Mouse (Mus musculus) adrenal gland, adult 18-20 months (tissue): Measurements from ENCODE around the gene Cdon. TPM values are rescaled to one million over a fixed set of nuclear protein-coding genes. Genes with fewer than 3 reads are reported as not detected.
"Not testable (repeated sequence)": the region's sequence is repeated elsewhere in the genome, so short reads cannot be mapped to it uniquely, and the experiment has no call there.

Source experiments
- DNase-seq, 2 experiments: peaks; one replicate each; pipeline ENCODE4 v3.0.0; 2021 to 2022; ENCODE audit warnings: low spot score in 2 of 2
- long read RNA-seq, 2 experiments: library from polyadenylated mRNA; stranded (forward); transcript quantifications; one replicate each; pipeline ENCODE4 v2.0.0; 2021
- total RNA-seq, 2 experiments: library from RNA; stranded (reverse); gene quantifications; 1 replicate in 1 of 2; 2 replicates in 1 of 2; pipeline ENCODE4 v1.2.3; 2021

Gene Cdon
- 10 to 100 TPM in 1 of 2 experiments, 1 to 10 TPM in 1; 7.7 to 12.2 TPM for total RNA-seq
- long read RNA-seq, experiment 1: 0 reads
- long read RNA-seq, experiment 2, partial matches to known transcripts: 1 of 1 reads
- long read RNA-seq, experiment 2, other reads (novel, unspliced or antisense): 0 of 1 reads

DNA sequence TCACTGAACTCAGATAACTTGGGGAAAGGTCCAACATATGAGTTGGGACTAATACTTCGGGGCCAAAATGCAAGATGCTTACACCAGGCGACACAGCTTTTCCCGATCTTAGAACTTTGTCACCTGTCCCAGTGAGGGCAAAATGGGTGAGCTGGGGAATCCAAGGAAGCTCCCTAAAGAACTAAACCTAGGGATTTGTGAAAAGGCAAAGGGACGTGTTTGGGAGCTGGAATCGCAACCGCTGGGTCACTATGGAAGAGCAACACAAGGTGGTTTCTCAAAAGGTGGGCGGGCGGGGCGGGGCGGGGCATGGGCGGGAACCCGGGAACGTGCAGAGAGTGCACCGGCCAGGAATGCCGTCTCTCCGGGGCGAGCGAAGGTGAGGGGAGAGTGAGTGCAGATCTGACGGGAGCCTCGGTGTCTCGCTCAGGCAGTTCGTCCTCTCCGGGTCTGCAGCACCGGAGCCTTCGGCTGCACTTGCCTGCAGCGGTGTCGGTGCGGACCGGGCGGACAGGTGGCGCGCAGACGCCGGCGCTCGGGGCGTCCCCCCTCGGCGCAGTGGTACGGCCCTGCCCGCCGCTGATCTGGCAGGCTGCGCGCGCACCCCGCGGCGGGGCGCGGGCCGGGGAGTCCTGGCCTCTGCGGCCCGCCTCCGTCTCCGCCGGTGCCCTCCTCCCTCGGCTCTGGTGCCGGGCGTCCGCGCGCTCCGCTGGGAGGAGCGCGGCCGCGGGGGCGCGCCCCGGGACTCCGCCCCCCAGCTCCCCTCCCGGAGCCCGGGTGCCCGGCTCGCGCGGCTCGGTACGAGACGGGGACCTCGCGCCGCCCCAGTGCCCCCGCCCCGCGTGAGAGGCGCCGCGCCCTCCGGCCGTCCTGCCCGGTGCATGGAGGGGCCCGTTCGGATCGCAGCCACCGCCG lies at the start of gene Cdon:
Cdon (plus strand) TSS at position 324 of the 915 bp plus-strand sequence.
- peak; percentile 89 for DNase-seq

- no peak for DNase-seq
Measured at GRCm38 (mm10) chr9:35372324-35373101, 48.4 kb upstream of the Cdon start.

GRCm38 (mm10) chr9:35377916-35378315 lies 43.0 kb upstream of the Cdon start:
- DNase-seq: no peak

DNA sequence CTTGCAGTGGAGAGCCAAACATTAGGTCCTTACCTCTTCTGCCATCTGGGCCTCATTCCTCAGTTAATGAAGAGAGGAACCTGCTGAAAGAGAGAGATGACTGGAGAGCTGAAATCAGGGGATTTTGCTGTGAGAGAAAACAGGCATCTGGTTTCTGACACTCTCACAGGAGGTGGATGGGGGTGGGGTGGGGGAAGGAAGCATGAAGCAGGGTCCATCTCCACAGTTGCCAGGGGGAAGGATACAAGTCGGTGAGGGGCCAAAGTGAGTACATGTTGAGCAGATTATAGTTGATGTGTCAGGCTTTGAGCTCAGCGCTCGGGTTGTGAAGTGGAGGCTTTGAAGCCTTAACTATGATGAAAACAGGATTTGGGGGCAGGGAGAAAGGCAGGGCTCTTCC lies 41.9 kb upstream of the Cdon start:
- no peak for DNase-seq

GRCm38 (mm10) chr9:35399896-35400295 lies 21.0 kb upstream of the Cdon start:
- no peak for DNase-seq

GRCm38 (mm10) chr9:35400398-35400797 lies 20.5 kb upstream of the Cdon start:
- DNase-seq: no peak

DNA sequence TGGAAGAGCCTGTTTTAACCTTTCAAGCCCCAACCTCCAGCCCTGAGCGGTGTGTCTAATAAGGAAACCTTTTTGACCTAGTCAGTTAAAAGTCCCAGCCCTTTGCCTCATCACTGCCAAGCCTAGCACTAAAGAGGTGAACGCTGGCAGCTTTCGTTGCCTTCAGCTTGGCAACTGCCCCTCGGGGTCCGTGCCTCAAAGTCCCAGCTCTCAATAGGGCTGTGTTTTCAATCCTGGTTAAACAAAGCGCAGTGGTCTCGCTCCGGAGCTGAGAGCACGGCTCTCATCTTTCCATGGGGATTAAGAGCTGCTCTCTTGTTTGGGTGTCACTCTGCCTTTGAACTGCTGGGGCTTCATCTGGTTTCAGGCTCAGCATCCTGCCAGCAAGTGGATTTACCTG lies 20.1 kb upstream of the Cdon start:
- no peak for DNase-seq

DNA sequence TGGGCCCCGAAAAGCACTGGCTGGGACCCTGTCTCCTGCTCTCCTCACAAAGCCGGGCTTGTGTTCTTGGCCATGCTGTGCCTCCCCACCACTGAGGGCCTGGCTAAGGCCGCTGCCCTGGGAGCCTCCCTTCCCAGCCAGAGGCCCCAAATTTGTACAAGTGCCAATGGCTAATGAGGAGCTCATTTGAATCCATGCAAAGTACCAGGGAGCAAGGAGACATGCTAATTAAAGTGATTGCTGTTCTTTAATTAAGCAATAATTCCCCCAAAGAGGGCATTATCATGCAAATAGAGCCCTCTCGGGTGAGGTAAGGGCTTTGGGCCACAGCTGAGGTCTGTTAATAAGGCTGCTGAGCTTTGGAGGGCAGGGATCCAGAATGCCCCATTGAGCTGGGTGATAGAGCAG lies 18.3 kb upstream of the Cdon start:
- no peak for DNase-seq

DNA sequence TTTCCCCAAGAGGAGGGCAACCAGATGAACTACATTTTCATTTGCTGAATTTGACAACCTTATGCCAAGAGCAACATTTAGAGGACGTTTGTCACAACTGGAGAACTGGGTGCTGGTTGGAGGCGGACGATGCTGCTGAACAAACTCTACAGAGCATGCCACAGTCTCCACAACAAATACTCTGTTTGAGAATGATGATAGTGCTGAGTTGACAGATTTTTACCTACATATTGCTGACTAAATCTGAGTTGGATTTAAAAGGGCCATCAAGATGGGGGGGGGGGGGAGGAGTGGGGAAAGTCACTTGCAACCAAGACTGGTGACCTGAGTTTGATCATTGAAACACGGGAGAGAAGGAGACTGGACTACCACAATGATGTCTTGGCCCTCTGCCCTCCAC lies 17.4 kb upstream of the Cdon start:
- DNase-seq: no peak

- no peak for DNase-seq
Measured at GRCm38 (mm10) chr9:35405038-35405905, 15.7 kb upstream of the Cdon start.

- DNase-seq: no peak
Measured at GRCm38 (mm10) chr9:35411225-35411965, 9.5 kb upstream of the Cdon start.

- no peak for DNase-seq
Measured at GRCm38 (mm10) chr9:35411975-35412374, 9.0 kb upstream of the Cdon start.

GRCm38 (mm10) chr9:35421730-35422235 lies 855 bp downstream of the Cdon start:
- DNase-seq: no peak

DNA sequence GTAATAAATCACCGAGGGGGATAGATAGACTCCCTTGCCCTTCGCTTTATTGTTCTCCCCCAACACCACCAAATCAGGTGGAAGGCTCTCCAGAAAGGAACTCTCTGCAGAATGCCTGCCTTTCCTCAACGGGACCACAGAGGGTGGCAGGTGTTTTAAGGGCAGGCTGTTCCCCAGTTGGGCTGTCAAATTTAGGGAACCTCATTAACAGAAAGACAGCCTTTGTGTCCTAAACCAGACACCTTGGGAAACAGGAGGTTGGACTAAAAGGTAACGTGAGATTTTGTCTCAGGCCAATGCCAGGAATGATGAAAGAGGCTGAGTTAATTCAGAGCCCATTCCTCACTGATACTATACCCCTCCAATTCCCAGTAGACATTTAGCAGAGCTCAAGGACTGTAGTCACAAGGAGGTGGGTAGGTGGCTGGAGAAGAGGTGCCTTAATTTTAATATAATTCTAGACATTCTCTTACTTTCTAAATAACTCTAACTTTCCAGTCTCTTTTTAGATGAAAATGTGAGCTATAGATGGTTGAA lies 1.5 kb downstream of the Cdon start:
- no peak for DNase-seq

- DNase-seq: no peak
Measured at GRCm38 (mm10) chr9:35423265-35423664, 2.3 kb downstream of the Cdon start.

DNA sequence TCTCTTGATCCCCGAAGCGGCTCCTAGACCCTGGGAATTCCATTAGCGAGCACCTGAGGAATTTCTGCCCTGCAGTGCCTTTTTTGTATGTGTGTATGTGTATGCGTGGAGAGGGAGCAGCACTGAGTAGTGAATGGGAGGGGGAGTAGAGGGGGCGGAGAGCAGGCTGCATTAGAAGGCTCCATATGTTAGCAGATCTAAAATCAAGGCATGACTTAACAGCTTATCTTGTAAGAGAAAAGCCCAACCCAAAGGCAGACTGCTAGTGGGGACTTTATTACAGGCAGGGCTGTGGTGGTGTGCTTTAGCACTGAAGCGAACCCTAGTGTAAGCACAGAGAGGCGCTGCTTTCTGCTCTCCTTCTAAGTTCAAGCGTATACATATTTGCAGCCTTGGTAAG lies 3.7 kb downstream of the Cdon start:
- no peak for DNase-seq

DNA sequence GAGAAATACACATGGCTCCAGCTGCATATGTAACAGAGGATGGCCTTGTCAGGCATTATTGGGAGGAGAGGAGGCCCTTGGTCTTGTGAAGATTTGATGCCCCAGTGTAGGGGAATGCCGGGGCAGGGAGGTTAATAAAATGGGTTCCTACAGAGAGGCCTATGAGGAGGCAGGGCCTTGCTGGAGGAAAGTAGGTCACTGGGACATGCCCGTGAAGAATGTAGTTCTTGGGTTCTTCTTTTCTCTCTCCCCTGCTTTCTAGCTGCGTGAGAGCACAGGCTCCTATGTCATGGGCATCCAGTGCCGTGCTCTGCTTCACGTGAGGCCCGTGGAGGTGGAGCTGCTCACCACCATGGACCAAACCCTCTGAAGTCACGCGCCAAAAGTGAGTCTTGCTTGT lies 9.5 kb downstream of the Cdon start:
- no peak for DNase-seq

GRCm38 (mm10) chr9:35431396-35431795 lies 10.5 kb downstream of the Cdon start:
- DNase-seq: no peak

DNA sequence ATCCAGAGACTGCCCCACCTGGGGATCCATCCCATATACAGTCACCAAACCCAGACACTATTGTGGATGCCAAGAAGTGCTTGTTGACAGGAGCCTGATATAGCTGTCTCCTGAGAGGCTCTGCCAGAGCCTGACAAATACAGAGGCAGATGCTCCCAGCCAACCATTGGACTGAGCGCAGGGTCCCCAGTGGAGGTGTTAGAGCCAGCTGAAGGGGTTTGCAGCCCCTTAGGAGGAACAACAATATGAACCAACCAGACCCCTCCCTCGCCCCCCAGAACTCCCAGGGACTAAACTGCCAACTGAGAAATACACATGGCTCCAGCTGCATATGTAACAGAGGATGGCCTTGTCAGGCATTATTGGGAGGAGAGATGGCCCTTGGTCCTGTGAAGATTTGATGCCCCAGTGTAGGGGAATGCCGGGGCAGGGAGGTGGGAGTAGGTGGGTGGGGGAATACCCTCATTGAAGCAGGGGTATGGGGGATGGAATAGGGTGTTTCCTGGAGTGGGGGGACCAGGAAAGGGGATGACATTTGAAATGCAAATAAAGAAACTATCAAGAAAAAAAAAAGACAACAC lies 11.9 kb downstream of the Cdon start:
- not testable (repeated sequence) for DNase-seq
